Mouse (Mus musculus): ENCODE measurements at regions not wholly inside any gene's neighbourhood (a gene's known extent, or its start where the extent isn't known, plus 50 kb on each side); places are given as distances from the start of the nearest gene placed in this dataset.

DNA sequence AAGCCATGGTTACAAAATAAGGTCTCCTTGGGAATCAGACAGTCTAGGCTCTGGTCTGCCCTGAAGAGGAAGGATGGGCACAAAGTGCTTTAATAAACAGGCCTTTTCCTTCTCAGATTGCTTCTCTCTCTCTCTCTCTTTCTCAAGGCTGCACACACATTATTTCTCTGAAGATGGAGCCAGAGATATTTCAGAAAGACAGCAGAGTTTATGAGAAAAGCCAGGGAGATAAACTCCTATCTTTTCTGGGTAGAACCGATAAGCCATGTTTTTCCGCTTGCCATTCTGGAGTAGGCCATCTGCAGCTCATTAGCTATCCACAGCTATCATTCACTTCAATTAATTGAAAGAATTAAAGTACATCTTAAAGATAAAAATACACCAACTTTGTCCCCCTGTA is 373.2 kb upstream of the Cobl start:
- Histone ChIP-seq H3K9ac (no peak overlapping the region), H3K9me3 (replicated peaks) (no peaks in the 10 kb centered on the region), H3K4me2 (replicated peaks) (no peak overlapping the region), H3K4me1 (no peaks in the 10 kb centered on the region), H3K27me3 (no peaks in the 10 kb centered on the region), H3K36me3 (no peaks in the 10 kb centered on the region), H3K4me3 (no peak overlapping the region), H3K27ac (no peak overlapping the region)
- WGBS = 94% methylated on average over 2 of the region's 2 CpGs
- ATAC-seq (ENCODE audit: low FRiP score) = no peak

DNA sequence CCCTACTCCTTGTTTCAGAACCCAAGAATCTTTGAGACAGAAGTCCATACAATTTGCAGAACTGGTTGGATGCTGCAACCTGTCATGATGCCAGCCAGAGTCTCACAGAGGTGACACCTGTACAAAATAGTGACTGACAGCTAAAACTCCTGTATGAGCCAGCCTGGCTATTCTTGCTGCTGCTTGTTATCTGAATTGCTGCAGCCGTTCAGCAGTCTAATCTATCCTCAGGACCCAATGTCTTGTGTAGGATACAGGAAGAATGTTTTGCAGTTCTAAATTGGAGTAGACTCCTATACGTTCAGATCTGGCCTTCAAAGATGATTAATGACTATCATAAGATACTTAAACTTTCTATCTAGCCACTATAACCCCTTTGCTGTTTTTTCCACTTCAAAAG is 372.6 kb upstream of the Cobl start:
- Histone ChIP-seq H3K4me3 (no peak overlapping the region), H3K36me3 (no peaks in the 10 kb centered on the region), H3K9ac (no peak overlapping the region), H3K4me2 (replicated peaks) (no peak overlapping the region), H3K4me1 (no peaks in the 10 kb centered on the region), H3K27me3 (no peaks in the 10 kb centered on the region), H3K27ac (no peak overlapping the region), H3K9me3 (replicated peaks) (no peaks in the 10 kb centered on the region)
- 64% methylated on average over 2 of the region's 2 CpGs for WGBS
- ATAC-seq (ENCODE audit: low FRiP score) = no peak

DNA sequence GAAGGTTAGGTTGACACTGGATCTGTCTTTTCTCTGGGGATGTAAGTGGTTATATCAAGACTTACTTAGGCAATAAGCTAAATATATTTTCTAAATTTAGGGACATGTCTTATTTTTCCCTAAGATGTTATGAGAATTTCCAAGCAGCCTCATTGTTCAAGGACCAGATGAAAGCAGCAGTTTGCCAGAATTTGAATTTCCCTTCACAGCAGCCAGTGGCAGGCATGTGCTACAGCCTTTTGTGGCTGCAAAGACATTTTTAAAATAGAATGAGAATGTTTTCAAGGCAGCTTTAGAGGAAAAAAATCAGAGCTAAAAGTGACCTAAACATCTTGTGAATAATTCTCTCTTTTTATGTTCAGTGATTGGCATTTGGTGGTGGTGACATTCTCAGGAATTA is 371.6 kb upstream of the Cobl start:
- Histone ChIP-seq H3K4me1 (no peaks in the 10 kb centered on the region), H3K27ac (no peak overlapping the region), H3K27me3 (no peaks in the 10 kb centered on the region), H3K4me2 (replicated peaks) (no peak overlapping the region), H3K9me3 (replicated peaks) (no peaks in the 10 kb centered on the region), H3K9ac (no peak overlapping the region), H3K4me3 (no peak overlapping the region), H3K36me3 (no peaks in the 10 kb centered on the region)
- ATAC-seq (ENCODE audit: low FRiP score) = no peak

DNA sequence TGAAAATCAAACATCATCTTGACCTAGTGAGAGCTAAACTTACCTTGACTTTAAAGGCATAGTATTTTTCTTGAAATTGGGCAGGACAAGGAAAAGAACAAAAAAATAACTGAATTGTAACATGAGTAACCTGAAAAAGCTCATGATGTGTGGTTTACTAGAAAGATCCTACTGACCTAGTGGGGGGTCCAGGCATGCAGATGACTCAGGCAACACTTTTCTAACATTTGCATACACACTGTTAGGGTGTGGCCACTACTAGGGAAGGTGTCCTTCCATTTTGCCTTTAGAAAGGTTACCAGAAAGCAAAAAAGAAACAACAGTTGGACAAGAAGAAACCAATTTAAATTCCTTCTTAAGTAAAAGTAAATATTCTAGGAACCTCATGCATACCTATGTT is 347.3 kb upstream of the Cobl start:
- Histone ChIP-seq H3K4me2 (replicated peaks) (no peak overlapping the region), H3K4me1 (peaks cover 5% of the 10 kb centered on the region; the same call in 1 of the 2 replicates), H3K27ac (no peak overlapping the region), H3K4me3 (no peak overlapping the region), H3K9me3 (replicated peaks) (no peaks in the 10 kb centered on the region), H3K27me3 (no peaks in the 10 kb centered on the region), H3K36me3 (no peaks in the 10 kb centered on the region), H3K9ac (no peak overlapping the region)
- ATAC-seq (ENCODE audit: low FRiP score) = no peak

DNA sequence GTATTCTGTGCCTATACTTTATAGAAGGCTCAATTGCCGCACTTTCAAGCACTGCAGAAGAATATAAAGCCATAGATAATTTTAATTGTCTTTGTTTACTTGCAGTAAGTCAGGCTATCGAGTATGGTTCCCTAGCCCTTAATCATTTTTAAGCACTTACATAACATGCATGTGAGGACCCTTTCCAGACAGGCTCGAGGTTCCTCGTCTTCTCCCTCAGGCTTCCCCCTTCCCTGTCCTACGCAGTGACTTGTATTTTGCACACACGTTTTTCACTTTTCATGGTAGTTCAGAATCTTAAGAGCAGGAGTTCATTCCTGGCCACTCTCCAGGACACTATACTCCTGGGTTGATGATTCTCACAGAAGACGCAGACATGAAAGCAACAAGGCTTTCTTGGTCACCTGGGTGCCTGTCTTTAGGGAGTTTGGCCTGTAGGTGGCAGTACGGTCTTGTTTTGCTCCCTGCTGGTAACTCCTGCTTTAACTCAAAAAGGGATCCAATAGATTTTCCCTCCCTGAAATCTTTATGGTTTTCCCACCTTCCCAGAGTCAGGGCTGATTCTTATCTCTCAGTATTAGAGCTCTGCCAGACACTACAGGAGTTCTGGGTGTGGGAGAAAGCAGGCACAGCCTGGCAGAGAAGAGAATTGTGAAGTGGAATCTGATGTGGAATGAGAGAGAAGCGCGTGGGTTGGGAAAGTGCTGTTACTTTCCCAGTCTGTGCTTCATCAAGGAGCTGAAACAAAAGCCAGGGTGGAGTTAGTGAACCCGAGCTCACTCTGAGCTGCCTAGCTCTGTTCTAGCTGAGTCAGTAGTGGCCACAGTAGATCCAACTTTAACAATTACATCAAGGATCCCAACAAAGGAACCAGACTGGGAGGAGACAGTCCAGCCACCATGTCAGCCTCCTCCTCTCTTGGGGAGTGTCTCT is 346.5 kb upstream of the Cobl start:
- ATAC-seq (ENCODE audit: low FRiP score) = peak; percentile 71
- Histone ChIP-seq H3K27ac (no peak overlapping the region), H3K9ac (no peak overlapping the region), H3K9me3 (replicated peaks) (no peaks in the 10 kb centered on the region), H3K27me3 (no peaks in the 10 kb centered on the region), H3K4me3 (no peak overlapping the region), H3K4me1 (peaks cover 5% of the 10 kb centered on the region; the same call in 1 of the 2 replicates), H3K36me3 (no peaks in the 10 kb centered on the region), H3K4me2 (replicated peaks) (peak overlapping the region; percentile 31; the same call in 1 of the 2 replicates)
- 51% methylated on average over 11 of the region's 11 CpGs for WGBS
